Mouse (Mus musculus) kidney, postnatal 4 days (tissue): ENCODE data around the gene Dapk1.
A peak's percentile ranks its signal among the peaks of the same experiment; 100 is the strongest.
"Not testable (repeated sequence)": the region's sequence is repeated elsewhere in the genome, so short reads cannot be mapped to it uniquely, and the experiment has no call there.

ENCODE experiments used
- DNase-seq, 2 experiments: peaks; one replicate each; pipeline ENCODE4 v3.0.0; 2021; ENCODE audit warnings: mixed read lengths in 2 of 2

Dapk1 gene

GRCm38 (mm10) chr13:60601436-60602415 lies at the start of gene Dapk1:
Dapk1 (plus strand) TSS chr13:60601947.
- peak; percentile 85 to 92 for DNase-seq

DNA sequence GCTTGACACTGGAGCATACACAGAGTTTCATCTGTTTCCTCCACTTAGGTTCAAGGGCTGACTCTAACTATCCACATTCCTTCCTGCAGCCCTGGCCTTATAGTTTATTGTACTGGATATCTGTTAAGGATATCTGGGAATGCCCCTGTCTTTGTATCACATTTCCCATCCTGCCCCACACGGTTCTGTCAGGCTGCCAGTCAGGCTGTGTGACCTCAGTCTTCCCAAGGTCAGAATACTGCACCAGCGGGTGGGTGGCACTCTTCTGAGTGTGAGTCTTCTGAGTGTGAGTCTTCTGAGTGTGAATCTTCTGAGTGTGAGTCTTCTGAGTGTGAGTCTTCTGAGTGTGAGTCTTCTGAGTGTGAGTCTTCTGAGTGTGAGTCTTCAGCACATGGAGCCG lies 48.4 kb upstream of the Dapk1 start:
- no peak for DNase-seq

DNA sequence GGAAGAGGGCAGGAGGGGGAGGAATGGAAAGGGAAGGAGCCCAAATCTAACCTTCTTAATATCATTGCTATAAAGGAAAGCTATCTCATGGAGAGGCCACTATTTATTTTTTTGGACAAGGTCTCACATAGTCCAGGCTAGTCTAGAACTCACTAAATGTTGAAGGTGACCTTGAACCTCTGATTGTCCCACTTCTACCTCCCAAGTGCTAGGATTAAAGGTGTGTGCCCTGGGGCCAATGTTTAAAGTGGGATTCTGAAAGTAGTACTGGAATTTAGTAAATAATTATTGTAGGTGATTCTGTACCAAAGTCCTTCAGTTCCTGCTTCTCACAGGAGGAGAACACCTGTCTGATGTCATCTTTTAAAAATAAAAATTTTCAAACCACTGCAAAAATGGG lies 45.3 kb upstream of the Dapk1 start:
- DNase-seq: peak in 1 of 2 experiments; percentile 24

DNA sequence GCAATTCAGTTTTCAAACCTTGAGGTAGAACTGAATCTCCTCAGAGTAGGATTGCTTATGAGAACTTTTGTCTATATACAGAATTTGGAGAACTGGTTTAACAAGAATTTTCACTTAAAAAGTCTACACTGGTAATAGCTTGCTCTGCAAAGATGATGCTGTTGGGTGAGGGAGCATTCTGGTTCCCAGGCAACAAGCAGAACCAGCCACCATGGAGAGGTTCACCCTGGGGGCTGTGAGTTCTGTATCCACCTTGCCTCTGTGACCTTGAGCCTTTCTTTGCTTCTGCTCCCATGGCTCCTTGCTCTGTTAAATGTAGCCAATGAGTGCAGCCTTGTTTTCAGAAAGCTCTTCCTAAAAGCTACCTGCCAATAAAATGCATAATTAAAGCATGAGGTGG lies 44.8 kb upstream of the Dapk1 start:
- peak; percentile 17 to 33 for DNase-seq

- DNase-seq: no peak
Observed at GRCm38 (mm10) chr13:60564303-60564702, 37.4 kb upstream of the Dapk1 start.

GRCm38 (mm10) chr13:60568934-60569548 lies 32.7 kb upstream of the Dapk1 start:
- no peak for DNase-seq

GRCm38 (mm10) chr13:60569549-60569941 lies 32.2 kb upstream of the Dapk1 start:
- no peak for DNase-seq

GRCm38 (mm10) chr13:60573541-60573940 lies 28.2 kb upstream of the Dapk1 start:
- DNase-seq: peak; percentile 24 to 38

DNA sequence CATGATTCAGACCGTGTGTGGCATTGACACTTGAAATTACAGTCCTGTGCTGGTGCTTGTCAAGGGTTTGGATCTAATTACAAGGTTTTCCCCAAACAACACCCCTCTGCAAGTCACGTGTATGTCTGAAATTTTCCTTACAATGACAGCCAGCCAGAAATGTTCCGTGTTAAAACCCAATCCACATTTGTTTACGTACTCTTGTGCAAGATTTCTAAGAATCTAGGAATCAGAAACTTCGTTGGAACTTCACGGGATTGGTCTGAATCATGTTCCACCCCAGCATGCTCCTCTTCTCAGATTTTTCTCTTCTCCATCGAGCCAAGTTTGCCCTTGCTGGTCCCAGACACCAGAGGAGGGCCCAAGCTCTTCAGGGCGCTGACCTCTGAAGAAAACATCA lies 27.8 kb upstream of the Dapk1 start:
- DNase-seq: no peak

GRCm38 (mm10) chr13:60578541-60578940 lies 23.2 kb upstream of the Dapk1 start:
- no peak for DNase-seq

- no peak for DNase-seq
Observed at GRCm38 (mm10) chr13:60594866-60595265, 6.9 kb upstream of the Dapk1 start.

GRCm38 (mm10) chr13:60595519-60595918 lies 6.2 kb upstream of the Dapk1 start:
- no peak for DNase-seq

GRCm38 (mm10) chr13:60602416-60603251 lies 887 bp downstream of the Dapk1 start:
- DNase-seq: peak; percentile 60 to 70

- DNase-seq: no peak
Observed at GRCm38 (mm10) chr13:60603252-60603562, 1.5 kb downstream of the Dapk1 start.

GRCm38 (mm10) chr13:60607411-60607810 lies 5.7 kb downstream of the Dapk1 start:
- no peak for DNase-seq

GRCm38 (mm10) chr13:60608411-60609046 lies 6.8 kb downstream of the Dapk1 start:
- peak in 1 of 2 experiments; percentile 24 for DNase-seq

DNA sequence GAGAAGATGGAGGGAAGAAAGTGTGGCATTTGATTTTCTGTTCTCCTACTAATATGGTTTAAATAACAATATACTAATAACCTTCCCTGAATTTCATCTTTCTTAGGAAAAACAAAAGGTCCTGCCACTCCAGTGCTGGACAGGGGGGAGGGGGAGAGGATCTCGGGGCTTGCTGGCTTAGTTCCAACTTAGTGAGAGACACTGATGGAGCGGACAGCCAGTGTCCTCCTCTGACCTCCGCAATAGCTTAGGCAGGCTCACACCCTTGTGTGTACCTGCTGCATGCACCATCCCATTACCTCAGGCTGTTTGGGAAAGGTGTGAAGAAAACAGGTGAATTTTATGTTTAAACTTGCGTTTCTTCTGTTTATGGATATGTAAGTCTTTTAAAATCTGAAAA lies 7.5 kb downstream of the Dapk1 start:
- no peak for DNase-seq

- no peak for DNase-seq
Observed at GRCm38 (mm10) chr13:60610558-60610957, 8.8 kb downstream of the Dapk1 start.

DNA sequence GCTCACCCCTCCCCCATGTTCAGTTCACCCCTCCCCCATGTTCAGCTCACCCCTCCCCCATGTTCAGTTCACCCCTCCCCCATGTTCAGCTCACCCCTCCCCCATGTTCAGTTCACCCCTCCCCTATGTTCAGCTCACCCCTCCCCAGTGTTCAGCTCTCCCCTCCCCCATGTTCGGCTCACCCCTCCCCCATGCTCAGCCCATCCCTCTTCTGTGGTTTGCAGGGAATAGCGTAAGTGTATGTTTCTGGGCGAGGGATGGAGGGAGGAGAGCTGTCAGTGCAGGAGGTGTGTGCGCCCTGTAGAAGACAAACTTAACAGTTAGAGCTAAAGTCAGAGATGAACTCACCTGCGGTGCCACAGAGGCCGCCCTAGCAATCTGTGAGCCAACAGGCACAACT lies 9.2 kb downstream of the Dapk1 start:
- DNase-seq: not testable (repeated sequence)

GRCm38 (mm10) chr13:60612160-60612559 lies 10.4 kb downstream of the Dapk1 start:
- no peak for DNase-seq

GRCm38 (mm10) chr13:60614154-60614553 lies 12.4 kb downstream of the Dapk1 start:
- DNase-seq: no peak

DNA sequence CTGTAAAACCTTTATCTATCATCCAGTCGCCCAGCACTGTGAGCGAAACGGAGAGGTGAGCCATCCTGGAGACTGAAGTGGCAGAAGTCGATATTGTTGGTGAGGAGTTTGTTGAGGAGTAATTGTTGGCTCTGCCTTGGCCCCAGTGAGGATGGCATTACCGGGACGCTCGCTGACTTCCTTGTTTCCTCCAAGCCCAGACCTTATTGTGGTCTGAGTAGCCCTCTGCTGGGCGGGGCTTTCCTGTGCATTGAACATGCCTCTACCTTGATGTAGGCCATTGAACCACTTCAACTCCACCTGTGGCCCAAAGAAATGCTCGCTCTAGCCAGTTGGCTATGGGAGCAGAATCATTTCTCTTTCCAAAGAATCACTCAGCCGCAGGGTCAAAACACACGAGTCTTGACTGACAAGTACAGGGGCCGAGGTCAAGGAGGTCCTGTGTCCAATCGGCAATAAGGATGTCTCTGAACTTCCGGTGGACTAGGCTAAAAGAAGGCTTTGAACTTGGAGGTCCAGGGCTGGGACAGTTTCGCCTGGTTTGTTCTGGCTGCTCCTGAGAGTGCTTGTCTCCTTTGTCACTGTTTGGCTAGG lies 13.4 kb downstream of the Dapk1 start:
- no peak for DNase-seq
